Mouse (Mus musculus): Measurements from ENCODE around the gene Lrrc51.

Lrrc51 gene

GRCm38 (mm10) chr7:101886274-101886673 lies 47.4 kb downstream of the Lrrc51 start:
- in situ Hi-C loops (cut with MboI; ENCODE audit: low sequenced_read_pairs): no loop called here

GRCm38 (mm10) chr7:101884160-101884559 lies 49.5 kb downstream of the Lrrc51 start:
- in situ Hi-C loops (cut with MboI; ENCODE audit: low sequenced_read_pairs): no loop called here

GRCm38 (mm10) chr7:101882413-101883154 lies 51.1 kb downstream of the Lrrc51 start:
- in situ Hi-C loops (cut with MboI; ENCODE audit: low sequenced_read_pairs): no loop called here

GRCm38 (mm10) chr7:101880855-101881254 lies 52.8 kb downstream of the Lrrc51 start:
- in situ Hi-C loops (cut with MboI; ENCODE audit: low sequenced_read_pairs): no loop called here

- in situ Hi-C loops (cut with MboI; ENCODE audit: low sequenced_read_pairs): no loop called here
These were observed 57.7 kb downstream of the Lrrc51 start for GRCm38 (mm10) chr7:101875978-101876377.

- in situ Hi-C loops (cut with MboI; ENCODE audit: low sequenced_read_pairs): no loop called here
These were observed 62.4 kb downstream of the Lrrc51 start for GRCm38 (mm10) chr7:101871296-101871695.

GRCm38 (mm10) chr7:101870629-101871028 lies 63.1 kb downstream of the Lrrc51 start, which contains the start of gene Folr1:
Folr1 (minus strand) TSS chr7:101870788.
- in situ Hi-C loops (cut with MboI; ENCODE audit: low sequenced_read_pairs): no loop called here

- in situ Hi-C loops (cut with MboI; ENCODE audit: low sequenced_read_pairs): no loop called here
These were observed 64.6 kb downstream of the Lrrc51 start for GRCm38 (mm10) chr7:101869163-101869500.

GRCm38 (mm10) chr7:101868241-101869162 lies 65.2 kb downstream of the Lrrc51 start:
- in situ Hi-C loops (cut with MboI; ENCODE audit: low sequenced_read_pairs): no loop called here

GRCm38 (mm10) chr7:101867482-101867881 lies 66.2 kb downstream of the Lrrc51 start:
- in situ Hi-C loops (cut with MboI; ENCODE audit: low sequenced_read_pairs): no loop called here

- in situ Hi-C loops (cut with MboI; ENCODE audit: low sequenced_read_pairs): no loop called here
These were observed 67.0 kb downstream of the Lrrc51 start for GRCm38 (mm10) chr7:101866491-101867265.

GRCm38 (mm10) chr7:101863415-101863814 lies 70.3 kb downstream of the Lrrc51 start, which contains the start of gene Anapc15:
Anapc15 (plus strand) TSS chr7:101863715.
- in situ Hi-C loops (cut with MboI; ENCODE audit: low sequenced_read_pairs): no loop called here

Data from CH12F3 (cell line).